Mouse (Mus musculus) right cerebral cortex, postnatal 36 days (tissue): ENCODE measurements around the gene Arap1.

Experiments used
- DNase-seq, 2 experiments: peaks; one replicate each; pipeline ENCODE4 v3.0.0; 2022; ENCODE audit warnings: low spot score in 2 of 2, mixed read lengths in 1 of 2

Arap1 gene

DNA sequence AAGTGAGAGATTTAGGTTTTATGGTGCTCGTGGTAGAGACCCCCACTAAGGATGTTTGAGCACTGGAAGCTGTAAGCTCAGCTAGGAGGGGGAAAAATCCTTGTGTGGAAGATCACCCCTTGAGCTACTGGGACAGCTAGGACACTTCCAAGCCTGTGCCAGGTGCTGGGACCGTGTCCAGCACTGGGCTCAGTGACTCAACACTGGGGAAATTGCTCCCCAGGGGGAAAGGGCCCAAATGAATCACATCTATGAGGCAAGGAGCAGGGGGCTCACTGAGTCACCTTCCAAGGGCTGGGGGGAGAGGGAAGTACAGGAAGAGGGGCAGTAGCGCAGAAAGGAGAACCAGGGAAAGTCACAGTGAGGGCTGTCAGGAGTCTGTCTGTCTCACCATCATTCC, 102.0 kb downstream of the Arap1 start:
- no peak for DNase-seq

DNA sequence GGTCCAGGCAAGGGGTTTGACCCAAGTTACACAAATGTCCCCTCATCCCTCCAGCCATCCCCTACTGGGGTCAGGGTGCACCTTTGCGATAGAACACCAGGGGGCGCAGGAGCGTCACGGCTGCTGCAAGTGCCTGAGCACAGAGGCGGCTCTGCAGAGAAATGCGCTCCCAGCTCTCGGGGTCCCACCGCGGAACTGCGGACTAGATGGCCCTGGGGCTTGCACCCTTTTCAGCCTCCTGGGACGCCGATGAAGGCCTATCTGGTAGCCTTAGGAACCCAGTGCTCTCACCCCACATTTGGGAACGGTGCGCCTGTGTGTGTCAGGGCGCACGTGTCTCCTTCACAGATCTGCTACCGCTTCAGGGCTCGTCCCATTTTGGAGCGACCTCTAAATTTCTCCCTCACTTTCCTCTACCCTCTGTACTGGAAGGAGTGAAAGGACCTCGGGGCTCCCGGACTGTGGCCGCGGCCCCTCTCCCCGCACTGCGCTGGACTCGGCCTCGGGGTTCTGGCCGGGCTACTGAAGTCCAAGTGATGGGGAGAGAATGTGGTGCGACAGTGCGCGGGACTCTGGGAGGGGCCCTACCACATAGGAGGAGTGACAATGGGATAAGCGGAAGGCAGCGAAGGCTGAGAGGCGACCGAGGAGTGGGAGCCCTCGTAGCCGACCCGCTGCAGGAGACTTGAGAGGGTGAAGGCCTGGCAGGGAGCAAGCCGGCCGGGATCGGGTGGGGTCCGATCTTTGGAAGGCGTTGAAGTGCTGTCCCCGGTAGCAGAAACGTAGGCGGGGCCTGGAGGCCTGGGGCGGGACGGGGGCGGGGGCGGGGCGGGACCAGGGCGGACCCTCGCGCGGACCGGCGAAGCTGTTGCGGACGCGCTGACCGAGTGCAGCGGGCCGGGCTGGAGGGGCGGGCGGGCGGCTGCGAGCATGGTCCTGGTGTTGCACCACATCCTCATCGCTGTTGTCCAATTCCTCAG, 102.8 kb downstream of the Arap1 start:
- DNase-seq, result peak; percentile 79 to 80

DNA sequence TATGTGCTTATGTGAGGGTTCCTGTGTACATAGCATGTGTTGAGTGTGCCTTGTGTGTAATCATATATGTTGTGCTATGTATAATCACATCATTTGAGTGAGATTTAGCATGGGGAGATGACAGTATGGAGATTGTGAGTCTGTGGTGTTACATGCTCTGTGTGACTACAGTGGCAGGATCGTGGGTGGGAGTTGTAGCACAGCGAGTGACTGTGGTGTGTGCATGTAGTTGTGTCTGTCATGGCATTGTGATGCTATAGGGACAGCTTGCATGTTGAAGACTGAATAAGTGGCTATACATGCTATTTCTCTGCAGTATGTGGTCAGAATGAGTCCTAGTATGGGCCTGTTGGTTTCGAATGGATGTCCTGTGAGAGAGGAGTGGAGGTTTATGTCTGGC, 104.8 kb downstream of the Arap1 start:
- DNase-seq, result no peak

DNA sequence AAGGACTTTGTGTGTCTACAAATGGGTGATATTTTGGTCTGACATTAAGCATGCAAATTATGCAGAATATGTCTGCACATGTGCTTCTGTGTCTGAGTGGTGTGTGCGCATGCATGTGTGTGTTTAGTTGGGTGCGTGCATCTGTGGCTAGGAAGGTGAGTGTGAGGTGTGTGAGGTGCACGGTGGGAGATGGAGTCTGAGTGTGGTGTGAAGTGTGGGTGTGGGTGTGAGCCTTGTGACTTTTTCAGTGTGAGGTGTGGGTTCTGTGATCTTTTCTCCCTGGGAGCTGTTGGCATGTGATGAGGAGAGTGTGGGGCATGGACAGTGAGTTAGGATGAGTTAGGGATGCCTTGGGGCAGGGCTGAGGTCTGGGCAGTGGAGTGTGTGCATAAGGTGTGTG, 105.4 kb downstream of the Arap1 start:
- DNase-seq, result no peak

DNA sequence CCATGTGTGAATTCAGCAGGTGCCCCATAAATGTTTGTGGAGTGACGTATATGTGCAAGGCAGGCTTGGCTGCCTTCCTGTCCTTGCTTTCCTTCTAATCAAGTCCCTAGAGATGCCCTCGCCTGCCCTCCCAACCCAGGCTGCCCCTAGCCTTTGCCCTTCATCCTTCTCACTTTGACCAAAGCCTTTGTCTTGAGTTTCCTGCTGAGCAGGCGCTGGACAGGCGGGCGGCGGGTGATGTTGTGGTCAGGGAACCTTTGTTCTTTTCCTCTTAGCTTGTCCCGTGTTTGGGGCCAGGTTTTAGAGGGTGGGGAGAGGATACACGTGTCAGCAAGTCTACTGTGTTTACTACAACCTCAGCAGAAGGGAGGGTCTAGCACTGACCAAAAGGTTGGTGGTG, 105.9 kb downstream of the Arap1 start:
- DNase-seq, result no peak

DNA sequence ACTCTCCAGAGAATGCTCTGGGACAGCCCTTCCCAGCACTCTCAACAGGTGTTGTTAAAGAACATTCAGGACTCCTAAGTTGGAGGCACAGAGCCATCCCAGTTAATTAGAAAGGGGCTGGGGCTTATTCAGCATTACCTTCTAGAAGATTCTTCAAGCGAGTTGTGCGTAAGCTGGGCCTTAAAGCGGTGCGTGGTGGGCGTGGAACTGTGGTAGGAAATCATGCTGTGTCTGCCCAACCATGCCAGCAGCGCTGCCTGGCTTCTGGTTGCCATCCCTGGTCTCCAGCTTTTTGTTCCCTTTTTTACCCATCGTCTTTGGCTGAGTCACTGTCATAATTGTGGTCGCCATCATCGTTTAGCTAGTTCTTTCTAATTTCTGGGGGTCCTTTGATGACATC, 106.6 kb downstream of the Arap1 start:
- no peak for DNase-seq

DNA sequence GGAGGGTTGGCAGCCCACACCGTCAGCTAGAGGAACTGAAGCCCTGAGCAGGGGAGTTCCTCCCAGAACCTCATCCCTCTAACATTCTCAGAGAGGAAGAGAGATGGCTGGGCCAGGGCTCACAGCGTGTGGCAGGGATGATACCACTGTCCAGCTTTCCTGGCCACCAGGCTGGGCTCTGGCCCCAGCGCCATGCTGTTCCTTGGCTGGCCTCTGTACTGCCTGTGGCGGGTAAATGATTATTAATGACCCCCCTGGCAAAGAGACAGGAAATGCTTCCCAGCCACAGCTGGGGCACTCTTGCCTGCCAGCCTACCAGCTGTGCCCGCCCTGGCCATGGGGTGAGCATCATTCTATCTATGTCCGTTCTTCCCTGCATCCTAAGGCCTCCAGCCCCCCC, 107.3 kb downstream of the Arap1 start:
- no peak for DNase-seq

DNA sequence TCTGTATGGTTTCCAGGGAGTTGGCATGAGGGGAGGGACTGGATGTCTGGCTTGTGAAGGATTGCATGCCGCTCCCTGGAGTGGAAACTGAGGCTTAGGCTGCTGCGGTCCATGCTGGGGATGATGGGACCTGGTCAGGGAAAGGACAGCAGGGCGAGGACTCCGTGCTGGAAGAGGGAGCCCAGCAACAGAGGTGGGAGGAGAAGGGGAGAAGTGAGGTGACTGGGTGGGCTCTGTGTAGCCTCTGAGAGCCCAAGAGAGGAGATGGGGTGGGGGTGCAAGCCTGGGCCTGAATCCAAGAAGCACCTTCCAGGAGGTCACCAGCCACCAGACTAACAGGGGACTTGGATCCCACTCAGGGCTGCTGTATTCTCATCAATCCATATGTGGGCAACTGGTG, 108.5 kb downstream of the Arap1 start:
- DNase-seq, result no peak

DNA sequence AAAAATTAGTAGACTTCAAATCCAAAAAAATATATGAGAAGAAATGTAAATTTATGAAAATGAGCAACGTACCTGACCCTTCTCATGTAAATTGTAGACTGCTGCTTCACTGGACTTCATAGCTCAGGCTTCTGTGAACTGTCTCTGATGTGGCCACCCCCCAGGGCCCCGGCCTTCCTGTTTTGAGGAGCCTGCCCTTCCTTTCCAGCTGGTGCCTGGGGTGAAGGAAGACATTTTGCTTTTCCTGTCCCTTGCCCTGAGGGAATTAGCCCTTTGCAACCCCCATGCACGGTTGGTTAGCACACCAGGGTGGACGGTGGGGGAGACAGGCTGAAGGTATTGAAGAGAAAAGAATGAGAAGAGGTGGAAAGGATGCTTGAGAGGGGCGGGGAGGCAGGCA, 108.9 kb downstream of the Arap1 start:
- DNase-seq, result no peak

DNA sequence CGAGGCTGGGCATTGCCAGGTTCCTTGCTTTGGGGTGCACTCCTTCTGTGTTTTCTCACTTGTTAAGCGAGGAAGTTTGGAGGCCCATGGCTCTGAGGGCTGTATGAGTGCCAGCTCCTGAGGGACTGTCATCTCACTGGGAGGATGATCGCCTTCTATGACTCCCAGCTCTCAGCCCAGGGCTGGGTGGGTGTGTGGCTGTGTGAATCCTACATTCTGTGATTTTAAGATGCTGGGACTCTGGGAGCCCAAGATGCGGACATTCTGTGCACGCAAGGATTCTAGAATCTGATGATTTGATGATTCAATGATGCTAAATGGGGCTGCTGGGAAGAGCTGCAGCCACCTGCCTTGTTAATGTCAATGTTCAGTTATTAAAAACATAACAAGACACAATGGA, 109.4 kb downstream of the Arap1 start:
- peak; percentile 75 to 79 for DNase-seq

DNA sequence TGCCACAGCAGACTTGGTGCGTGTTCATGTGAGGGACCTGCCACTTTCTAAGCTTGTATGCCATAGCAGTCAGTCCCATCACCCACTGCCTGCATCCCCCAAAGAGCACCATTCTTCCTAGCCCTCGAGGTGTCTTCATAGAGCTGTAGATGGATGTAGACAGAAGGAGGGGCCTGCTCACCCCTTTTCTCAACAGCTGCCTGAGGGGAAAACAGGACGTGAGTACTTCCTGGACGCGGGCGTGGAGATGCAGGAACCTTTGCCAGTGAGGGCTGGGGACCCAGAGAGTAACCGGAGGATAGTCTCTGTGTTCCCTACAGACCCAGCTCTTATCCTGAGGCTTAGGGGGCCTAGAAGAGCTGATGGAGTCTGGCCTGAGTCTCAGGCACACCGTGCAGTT, 109.9 kb downstream of the Arap1 start:
- DNase-seq, result no peak

DNA sequence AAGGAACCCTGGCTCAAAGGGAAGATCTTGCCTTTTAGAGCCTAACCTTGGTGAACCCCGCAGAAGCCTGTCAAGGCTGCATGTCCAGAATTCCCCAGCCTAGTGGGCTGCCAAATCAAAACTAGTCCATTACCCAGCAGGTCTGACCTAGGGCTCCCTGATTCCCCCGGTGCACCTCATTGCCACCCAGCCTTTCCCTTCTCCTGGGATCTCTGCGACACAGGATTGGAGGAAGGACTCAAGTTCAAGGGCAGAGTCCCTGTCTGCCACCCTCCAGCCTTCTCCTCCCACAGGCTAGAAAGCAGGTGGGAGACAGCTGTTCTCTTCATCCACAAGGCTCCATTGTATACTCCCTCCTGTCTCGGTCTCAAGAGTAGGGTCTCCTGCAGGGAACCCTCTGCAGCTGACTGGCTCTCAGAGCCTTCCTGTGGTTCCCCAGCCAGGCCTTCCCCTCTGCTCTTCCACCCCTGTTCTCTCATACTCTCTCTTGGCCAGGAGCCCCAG, 110.5 kb downstream of the Arap1 start:
- DNase-seq, result no peak

DNA sequence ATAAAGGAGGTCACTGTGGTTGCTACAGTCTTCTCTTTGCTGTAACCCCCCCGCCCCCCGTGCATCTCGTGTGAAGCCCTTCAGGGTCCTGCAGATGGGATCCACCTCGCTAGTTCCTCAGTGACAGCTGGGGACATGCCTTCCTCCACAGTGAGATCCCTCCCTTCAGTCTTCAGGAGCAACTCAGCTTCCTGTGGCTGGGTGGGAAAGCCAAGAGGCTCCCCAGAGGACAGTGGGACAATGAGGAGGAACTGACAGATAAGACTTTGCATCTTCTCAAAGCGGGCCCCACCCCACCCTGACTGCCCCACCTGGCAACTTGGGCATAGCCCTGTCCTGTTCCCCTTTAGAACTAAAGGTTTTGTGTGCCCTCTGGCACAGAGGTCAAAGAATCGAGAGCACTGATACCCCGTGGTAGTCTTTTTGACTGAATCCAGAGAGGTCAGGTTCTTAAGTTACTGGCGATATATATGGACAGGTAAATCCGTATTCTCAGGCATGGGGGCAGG, 111.5 kb downstream of the Arap1 start:
- no peak for DNase-seq

DNA sequence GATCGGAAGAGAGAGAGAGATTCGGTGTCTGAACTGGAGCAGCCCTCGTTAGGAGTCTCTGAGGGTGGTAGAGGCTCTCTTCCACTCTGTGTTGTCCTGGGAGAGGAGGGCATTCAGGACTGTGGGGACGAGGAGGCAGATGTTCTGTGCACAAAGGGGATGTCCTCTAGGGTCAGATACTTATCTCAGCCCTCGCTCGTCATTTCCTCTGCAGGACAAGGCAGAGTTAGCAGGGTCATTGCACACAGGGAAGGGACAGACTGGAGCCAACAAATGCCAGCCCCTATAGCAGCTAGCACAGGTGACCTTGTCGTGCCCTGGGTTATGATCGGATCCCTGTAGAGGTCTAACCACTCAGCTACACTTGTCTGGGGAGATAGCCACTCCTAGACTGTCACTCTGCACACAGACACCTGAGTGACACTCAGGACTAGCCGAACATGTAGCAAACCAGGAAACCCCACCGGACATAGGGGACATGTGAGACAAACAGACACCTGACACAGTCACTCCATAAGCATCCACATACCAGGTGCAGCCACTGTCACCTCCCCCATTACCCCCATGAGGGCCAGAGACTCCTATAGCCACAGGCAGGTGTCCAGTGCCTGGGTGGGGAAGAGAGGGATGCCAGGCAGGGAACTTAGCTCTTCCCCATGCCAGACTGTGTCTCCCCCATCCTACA, 112.2 kb downstream of the Arap1 start:
- no peak for DNase-seq

DNA sequence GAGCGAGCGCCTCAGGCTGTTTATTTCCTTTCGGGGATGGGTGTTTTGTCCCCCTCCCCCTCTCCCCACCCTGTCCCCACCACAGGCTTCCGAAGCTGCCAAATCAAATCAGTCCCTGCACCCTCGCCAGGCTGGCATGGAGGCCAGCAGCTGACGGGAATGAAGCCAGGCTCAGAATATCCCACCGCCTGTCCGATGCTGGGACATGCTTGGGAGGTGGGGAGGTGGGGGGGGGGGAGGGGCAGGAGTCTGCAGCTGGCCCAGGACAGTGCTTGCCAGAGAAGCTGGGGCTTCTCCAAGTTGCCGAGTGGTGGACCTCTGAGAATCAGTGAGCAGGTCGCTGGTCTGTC, 112.7 kb downstream of the Arap1 start:
- DNase-seq, result no peak

DNA sequence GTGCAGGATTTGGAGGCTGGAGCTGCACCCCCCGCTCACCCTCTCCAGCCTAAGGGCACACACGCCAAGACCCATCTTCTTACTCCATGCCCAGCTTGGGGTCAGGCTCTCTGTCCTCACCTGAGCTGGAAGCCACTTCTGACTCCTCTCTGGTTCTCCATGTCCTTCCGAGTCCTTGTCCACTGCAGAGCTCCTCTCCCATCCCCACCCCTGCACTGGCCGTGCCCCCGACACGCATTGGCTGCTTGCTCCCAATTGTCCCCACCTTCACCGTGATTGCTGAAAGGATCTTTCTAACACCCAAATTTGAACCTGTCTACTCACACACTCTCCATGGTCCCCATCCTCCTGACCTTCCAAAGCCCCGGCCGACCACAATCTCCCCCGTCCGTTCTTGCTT, 113.7 kb downstream of the Arap1 start:
- no peak for DNase-seq
